18 mouse cellular contexts compared by ENCODE assay signal in genomic region chr10:51257587-51258049, GRCm38 (mm10).
A peak's percentile ranks its signal among the peaks of the same experiment; 100 is the strongest.
DNase-seq lines count a peak whose midpoint lies in the region; ATAC-seq and TF ChIP-seq lines count a peak whose summit lies in the region.
"Had no signal": no experiment of that assay in that cellular context is flagged by ENCODE, and none has a peak within 500 bp of the region (broad histone marks: within the 10 kb centered on the region; RNA-seq: fewer than 3 reads in every experiment).

No protein-coding gene starts in this region.

- DNase-seq in neural tube, embryonic 10.5 days (ENCODE audit: extremely low spot score, low spot score), result peak; percentile 37
- peak; percentile 98 for DNase-seq in midbrain, embryonic 11.5 days (ENCODE audit: low spot score, missing footprints)
- no peak for DNase-seq in adrenal gland, adult 8-10 months
- DNase-seq in kidney, postnatal 10 days, result no peak
- no peak for DNase-seq in layer of hippocampus, adult 2 months (ENCODE audit: low spot score in 2 of 2)
- no peak for DNase-seq in thymus, postnatal 4 days
- DNase-seq: adrenal gland, postnatal 14 days; cerebellum, postnatal 36 days; gastrocnemius, adult 2 months; heart, postnatal 14 days; kidney, adult 18-20 months had no signal

- ATAC-seq in neural tube, embryonic 15.5 days (ENCODE audit: low FRiP score), result no peak
- ATAC-seq in forebrain, embryonic 16.5 days, result 0 out of 2 replicates have a peak, but pooled peaks have one; percentile 31
- ATAC-seq in midbrain, embryonic 11.5 days (ENCODE audit: low FRiP score), result peak; percentile 97

- H3K9me3 ChIP-seq in neural tube, embryonic 15.5 days (replicated peaks), result no peaks in the 10 kb centered on the region
- no peaks in the 10 kb centered on the region for H3K9me3 ChIP-seq in forebrain, embryonic 16.5 days (ENCODE audit: control insufficient read depth, low read length)
- H3K9me3 ChIP-seq in midbrain, embryonic 11.5 days (ENCODE audit: control insufficient read depth, low read length), result no peaks in the 10 kb centered on the region; the same call in 1 of the 2 replicates
- H3K9me3 ChIP-seq: limb, embryonic 13.5 days had no signal

- no peaks in the 10 kb centered on the region for H3K27me3 ChIP-seq in neural tube, embryonic 15.5 days (replicated peaks)
- no peaks in the 10 kb centered on the region for H3K27me3 ChIP-seq in forebrain, embryonic 16.5 days (replicated peaks; ENCODE audit: control insufficient read depth, insufficient read depth, low read length)
- H3K27me3 ChIP-seq in midbrain, embryonic 11.5 days (ENCODE audit: control insufficient read depth, insufficient read depth, low read length), result peaks cover 45% of the 10 kb centered on the region
- H3K27me3 ChIP-seq: limb, embryonic 13.5 days had no signal

- WGBS in neural tube, embryonic 15.5 days, result 8% methylated on average over 4 of the region's 4 CpGs
- WGBS in forebrain, embryonic 16.5 days, result 14% methylated on average over 4 of the region's 4 CpGs
- WGBS in midbrain, embryonic 11.5 days, result 6% methylated on average over 4 of the region's 4 CpGs

- no peak overlapping the region for H3K4me3 ChIP-seq in neural tube, embryonic 15.5 days (replicated peaks)
- H3K4me3 ChIP-seq in forebrain, embryonic 16.5 days (replicated peaks; ENCODE audit: low read length), result no peak overlapping the region
- no peak overlapping the region for H3K4me3 ChIP-seq in midbrain, embryonic 11.5 days (ENCODE audit: low read depth, low read length)
- H3K4me3 ChIP-seq in layer of hippocampus, adult 2 months, result no peak overlapping the region
- H3K4me3 ChIP-seq: erythroblast, embryonic 14.5 days; gastrocnemius, adult 2 months; left cerebral cortex, adult 2 months; limb, embryonic 13.5 days; myocyte had no signal

- H3K4me1 ChIP-seq in neural tube, embryonic 15.5 days, result no peaks in the 10 kb centered on the region
- H3K4me1 ChIP-seq in forebrain, embryonic 16.5 days (replicated peaks; ENCODE audit: control insufficient read depth, insufficient read depth, low read length), result no peaks in the 10 kb centered on the region
- H3K4me1 ChIP-seq in midbrain, embryonic 11.5 days (ENCODE audit: control insufficient read depth, insufficient read depth, low read length), result peaks cover 5% of the 10 kb centered on the region; the same call in 1 of the 2 replicates
- H3K4me1 ChIP-seq: limb, embryonic 13.5 days had no signal

- TF ChIP-seq CTCF in layer of hippocampus, adult 2 months (conservative IDR thresholded peaks at IDR 0.05), result no peak

- H3K9ac ChIP-seq in neural tube, embryonic 15.5 days (replicated peaks), result no peak overlapping the region
- H3K9ac ChIP-seq in forebrain, embryonic 16.5 days (replicated peaks; ENCODE audit: low read depth, low read length), result no peak overlapping the region
- no peak overlapping the region for H3K9ac ChIP-seq in midbrain, embryonic 11.5 days (ENCODE audit: low read length)
- H3K9ac ChIP-seq: limb, embryonic 13.5 days had no signal

- H3K4me2 ChIP-seq in neural tube, embryonic 15.5 days, result no peak overlapping the region
- no peak overlapping the region for H3K4me2 ChIP-seq in forebrain, embryonic 16.5 days (ENCODE audit: low read length)
- no peak overlapping the region for H3K4me2 ChIP-seq in midbrain, embryonic 11.5 days
- H3K4me2 ChIP-seq: limb, embryonic 13.5 days had no signal

- H3K27ac ChIP-seq in neural tube, embryonic 15.5 days (replicated peaks), result no peak overlapping the region
- H3K27ac ChIP-seq in forebrain, embryonic 16.5 days (ENCODE audit: low read length), result no peak overlapping the region
- H3K27ac ChIP-seq in midbrain, embryonic 11.5 days (ENCODE audit: low read depth, low read length), result no peak overlapping the region
- no peak overlapping the region for H3K27ac ChIP-seq in layer of hippocampus, adult 2 months
- H3K27ac ChIP-seq: gastrocnemius, adult 2 months; left cerebral cortex, adult 2 months; limb, embryonic 13.5 days; macrophage had no signal

- H3K36me3 ChIP-seq in neural tube, embryonic 15.5 days, result no peaks in the 10 kb centered on the region
- no peaks in the 10 kb centered on the region for H3K36me3 ChIP-seq in forebrain, embryonic 16.5 days (ENCODE audit: control insufficient read depth, insufficient read depth)
- H3K36me3 ChIP-seq in midbrain, embryonic 11.5 days (ENCODE audit: control insufficient read depth, insufficient read depth, low read length), result no peaks in the 10 kb centered on the region
- H3K36me3 ChIP-seq: limb, embryonic 13.5 days had no signal

Comparison
In these comparisons a context has a peak if more than half of its experiments do, and no peak if none do; other contexts are left out.
1. DNase-seq: peak in neural tube, embryonic 10.5 days (single experiment) and midbrain, embryonic 11.5 days (single experiment); none in adrenal gland, adult 8-10 months (single experiment), kidney, postnatal 10 days (single experiment), layer of hippocampus, adult 2 months (0 of 2) and thymus, postnatal 4 days (single experiment).